Mouse (Mus musculus) spleen, postnatal 10 days (tissue): ENCODE results near the gene Cyp2b13.
"Not testable (repeated sequence)": the region's sequence is repeated elsewhere in the genome, so short reads cannot be mapped to it uniquely, and the experiment has no call there.

Experiments used
- DNase-seq, 2 experiments: peaks; one replicate each; pipeline ENCODE4 v3.0.0; 2021 to 2022; ENCODE audit warnings: low spot score in 2 of 2

The Cyp2b13 gene

DNA sequence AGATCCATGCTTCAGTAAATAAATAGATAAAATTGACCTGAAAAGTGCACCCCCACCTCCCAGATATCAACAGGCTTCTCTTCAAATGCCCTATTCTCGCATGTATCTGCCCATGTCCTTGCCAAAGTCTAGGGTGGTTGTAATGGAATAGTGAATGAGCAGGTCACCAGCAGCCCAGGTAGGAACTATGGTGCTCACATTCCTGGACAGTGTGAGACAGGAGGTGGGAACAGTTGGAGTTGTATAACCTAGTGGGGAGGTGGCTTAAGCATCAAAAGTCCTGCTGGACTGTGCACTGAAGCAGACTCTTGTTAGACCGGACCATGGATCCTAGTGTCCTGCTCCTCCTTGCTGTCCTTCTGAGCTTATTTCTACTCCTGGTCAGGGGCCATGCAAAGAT lies at the start of gene Cyp2b13:
TSS of gene Cyp2b13 (plus strand) at position 301 of the 400 bp plus-strand sequence.
- DNase-seq = not testable (repeated sequence)

DNA sequence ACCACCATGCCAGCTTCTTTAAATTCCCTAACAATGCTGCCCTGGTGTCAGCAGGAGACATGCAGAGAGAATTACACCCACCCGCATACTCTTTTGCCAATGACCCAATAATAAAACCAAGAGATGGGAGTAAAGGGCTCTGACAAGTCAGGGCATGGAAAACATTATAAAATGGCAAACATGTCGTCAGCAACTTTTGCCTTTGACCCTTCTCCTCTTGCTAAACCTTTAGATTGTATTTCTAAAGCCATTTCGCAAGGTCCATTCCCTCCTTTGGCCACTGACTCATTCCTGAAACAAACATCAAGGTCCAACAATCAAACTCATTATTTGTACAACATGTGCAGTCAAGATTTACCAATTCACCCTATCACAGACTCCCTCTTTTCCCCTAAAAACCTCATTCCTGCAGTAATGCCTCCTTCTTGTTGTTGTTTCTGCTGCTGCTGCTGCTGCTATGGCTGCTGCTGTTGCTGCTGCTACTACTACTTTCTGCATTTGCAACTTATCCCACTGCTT lies 41.4 kb upstream of the Cyp2b13 start:
- not testable (repeated sequence) for DNase-seq

DNA sequence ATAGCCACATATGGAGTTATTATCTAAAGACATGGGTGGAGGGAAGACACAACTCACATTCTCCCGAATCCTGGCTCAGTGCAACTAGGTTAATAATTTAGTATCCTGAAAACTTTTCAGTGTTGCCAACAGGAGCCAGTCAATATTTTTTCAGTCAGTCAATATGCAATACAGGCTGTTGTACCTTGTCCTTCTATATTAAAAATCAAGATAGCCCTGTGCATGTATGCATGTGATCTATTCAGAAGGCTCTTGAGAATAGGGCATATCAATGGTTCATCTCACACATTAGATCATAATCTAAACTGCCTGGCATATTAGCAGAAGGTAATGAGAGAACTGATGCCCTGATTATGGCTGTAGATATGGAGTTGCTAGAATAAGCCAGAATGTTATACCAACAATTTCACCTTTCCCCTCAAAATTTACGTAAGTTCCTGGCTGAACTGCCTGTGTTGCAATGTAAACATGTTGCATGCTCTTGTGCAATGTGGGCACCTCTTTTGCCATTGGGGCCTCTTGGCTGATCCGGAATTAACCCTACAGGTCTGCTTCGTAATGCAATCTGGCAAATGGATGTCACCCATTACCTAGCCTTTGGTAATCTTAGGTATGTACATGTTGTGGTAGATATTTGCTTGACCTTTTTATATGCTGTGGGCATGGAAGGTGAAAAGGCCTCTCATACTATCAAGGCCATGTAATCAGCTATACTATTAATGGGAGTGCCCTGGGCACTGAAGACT lies 6.2 kb upstream of the Cyp2b13 start:
- DNase-seq = not testable (repeated sequence)

DNA sequence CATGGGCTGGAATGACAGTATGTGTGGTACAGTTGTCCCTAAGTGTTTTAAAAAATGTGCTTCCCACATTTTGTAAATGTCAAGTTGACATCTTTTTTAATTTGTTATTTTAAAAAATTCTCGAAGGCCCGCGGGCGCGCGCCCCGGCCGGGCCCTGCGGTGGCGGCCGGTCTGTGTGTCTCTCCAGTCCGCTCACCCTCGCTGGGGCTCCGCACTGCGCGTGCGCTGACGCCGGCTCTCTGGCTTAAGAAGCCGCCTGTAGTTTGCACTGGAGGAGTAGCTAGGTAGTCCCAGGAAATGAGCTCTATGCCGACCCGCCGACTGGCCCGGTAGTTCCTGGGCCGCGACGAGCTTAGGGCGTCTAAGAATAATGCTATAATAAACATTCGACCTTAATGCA lies 10.4 kb downstream of the Cyp2b13 start:
- DNase-seq = not testable (repeated sequence)

DNA sequence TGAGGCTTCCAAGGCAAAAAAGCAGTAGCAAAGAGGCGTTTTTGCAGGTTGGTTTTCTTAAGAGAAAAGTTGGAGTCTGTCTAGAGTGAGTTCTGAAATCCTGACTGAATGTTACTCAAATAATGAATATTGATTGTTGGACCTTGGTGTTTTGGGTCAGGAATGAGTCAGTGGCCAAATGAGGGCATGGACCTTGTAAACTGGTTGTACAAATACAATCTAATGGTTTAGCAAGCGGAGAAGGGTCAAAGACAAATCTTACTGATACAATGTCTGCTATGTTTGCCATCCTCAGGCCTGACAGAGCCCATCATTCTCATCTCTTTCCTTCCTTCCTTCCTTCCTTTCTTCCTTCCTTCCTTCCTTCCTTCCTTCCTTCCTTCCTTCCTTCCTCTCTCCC lies 21.3 kb downstream of the Cyp2b13 start:
- DNase-seq = no peak

DNA sequence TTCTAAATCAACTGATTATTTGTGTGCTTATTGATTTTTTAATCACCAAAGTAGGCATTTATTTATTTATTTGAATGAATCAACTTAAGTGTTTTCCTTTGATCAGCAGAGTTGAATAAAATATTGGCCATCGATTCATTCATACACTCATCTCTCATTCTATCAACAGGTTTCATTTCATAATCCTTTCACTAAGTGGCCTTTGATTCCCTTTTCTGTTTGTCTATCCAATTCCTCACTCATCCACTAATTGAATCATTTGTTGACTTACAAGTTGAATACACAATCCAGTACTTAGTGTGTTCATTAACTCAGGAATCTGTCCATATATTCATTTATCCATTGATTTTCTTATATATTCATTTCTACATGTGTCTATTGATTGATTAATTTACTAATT lies 26.1 kb downstream of the Cyp2b13 start:
- DNase-seq = no peak

DNA sequence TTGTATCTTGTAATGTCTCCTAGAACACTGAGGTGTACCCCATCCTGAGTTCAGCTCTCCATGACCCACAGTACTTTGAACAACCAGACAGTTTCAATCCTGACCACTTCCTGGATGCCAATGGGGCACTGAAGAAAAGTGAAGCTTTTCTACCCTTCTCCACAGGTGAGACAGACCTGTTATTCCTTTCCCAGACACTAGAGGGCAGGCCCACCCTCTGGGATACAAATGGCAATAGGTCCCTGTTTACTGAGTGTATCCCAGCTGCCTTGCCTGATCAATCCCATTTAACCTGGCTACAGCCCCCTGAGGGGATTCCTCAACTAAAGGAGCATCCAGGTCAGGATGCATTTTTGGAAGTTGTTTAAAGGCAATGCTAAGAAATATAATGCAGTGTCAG lies 27.3 kb downstream of the Cyp2b13 start:
- DNase-seq = not testable (repeated sequence)

DNA sequence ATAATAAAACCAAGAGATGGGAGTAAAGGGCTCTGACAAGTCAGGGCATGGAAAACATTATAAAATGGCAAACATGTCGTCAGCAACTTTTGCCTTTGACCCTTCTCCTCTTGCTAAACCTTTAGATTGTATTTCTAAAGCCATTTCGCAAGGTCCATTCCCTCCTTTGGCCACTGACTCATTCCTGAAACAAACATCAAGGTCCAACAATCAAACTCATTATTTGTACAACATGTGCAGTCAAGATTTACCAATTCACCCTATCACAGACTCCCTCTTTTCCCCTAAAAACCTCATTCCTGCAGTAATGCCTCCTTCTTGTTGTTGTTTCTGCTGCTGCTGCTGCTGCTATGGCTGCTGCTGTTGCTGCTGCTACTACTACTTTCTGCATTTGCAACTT lies 78.3 kb downstream of the Cyp2b13 start:
- DNase-seq = not testable (repeated sequence)

DNA sequence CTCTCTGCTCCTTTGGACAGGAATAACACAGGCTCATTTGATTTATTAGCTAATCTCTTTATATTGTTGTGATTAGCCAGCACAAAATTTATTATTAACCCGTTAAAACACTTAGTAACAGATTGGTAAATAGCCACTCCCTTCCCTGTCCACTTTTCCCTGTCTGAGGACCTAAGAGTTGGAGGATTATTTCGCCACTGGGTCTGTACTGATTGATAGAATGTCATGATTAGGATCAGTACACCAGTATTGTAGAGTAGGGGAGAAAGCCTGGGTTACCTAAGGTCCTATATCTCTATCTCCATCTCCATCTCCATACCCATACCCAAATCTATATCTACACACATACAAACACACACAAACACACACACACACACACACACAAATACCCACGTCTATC lies 82.4 kb downstream of the Cyp2b13 start:
- not testable (repeated sequence) for DNase-seq
